Comparison of ENCODE assay signal across 17 mouse cellular contexts in the genomic region with DNA sequence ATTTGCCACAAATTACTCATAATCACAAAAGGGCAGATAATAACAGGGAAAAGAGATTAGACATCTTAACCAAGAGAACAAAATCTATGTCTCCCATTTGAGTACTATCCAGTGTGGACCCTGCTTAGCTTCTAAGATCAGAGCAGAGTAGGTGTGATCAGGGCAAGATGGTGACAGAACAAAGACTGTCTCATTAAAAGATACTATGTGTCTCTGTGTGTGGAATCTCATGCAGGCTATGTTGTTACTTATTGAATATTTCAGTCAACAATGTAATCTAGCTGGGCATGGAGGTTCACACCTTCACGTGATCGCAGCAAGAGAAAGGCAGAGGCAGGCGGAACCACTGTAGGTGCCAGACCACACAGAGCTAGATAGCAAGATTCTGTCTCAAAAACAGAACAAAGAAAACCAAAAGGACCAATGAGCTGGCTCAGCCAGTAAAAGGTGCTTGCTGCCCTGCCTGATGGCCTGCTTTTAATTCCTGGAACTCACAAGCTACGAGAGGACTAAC. TPM values are rescaled to one million over a fixed set of nuclear protein-coding genes. Genes with fewer than 3 reads are reported as not detected.
DNase-seq lines count a peak whose midpoint lies in the region; TF ChIP-seq lines count a peak whose summit lies in the region.
"Had no signal": no experiment of that assay in that cellular context is flagged by ENCODE, and none has a peak within 500 bp of the region (broad histone marks: within the 10 kb centered on the region; RNA-seq: fewer than 3 reads in every experiment).

No protein-coding gene starts in this region.

- no peak for DNase-seq in gastrocnemius, adult 2 months
- no peak for DNase-seq in gastrocnemius, postnatal 4 days (ENCODE audit: low spot score in 2 of 2)
- no peak for DNase-seq in CH12.LX (ENCODE audit: extremely low read depth)
- peak; percentile 36 for DNase-seq in naive thymus-derived CD4-positive, alpha-beta T cell, adult 2 months (ENCODE audit: low read depth)
- DNase-seq in B cell, adult 2 months = no peak
- no peak for DNase-seq in thymus, adult 18-20 months
- DNase-seq: adrenal gland, adult 8-10 months; cerebellum, adult 11-12 months; cerebellum, adult 9-10 months; cerebellum, postnatal 25 days; gastrocnemius, postnatal 10 days had no signal

- H3K4me2 ChIP-seq in CH12.LX (ENCODE audit: insufficient read depth, low read depth, poor library complexity, severe bottlenecking) = no peak overlapping the region
- H3K4me2 ChIP-seq: embryonic facial prominence, embryonic 13.5 days; forebrain, embryonic 15.5 days; heart, embryonic 12.5 days; hindbrain, embryonic 14.5 days had no signal

- no peak for TF ChIP-seq CTCF in gastrocnemius, adult 2 months (IDR thresholded peaks at IDR 0.05)
- TF ChIP-seq CTCF in CH12.LX (conservative IDR thresholded peaks at IDR 0.05 in 1 of 2, IDR thresholded peaks at IDR 0.05 in 1 of 2; ENCODE audit: low read depth in 2 of 2, low read length in 2 of 2) = no peak
- no peak for TF ChIP-seq CTCF in embryonic fibroblast, embryonic 13.5 days (IDR thresholded peaks at IDR 0.05; ENCODE audit: borderline replicate concordance, insufficient read depth, low read length)

- in situ Hi-C loops in CH12.LX (cut with MboI; ENCODE audit: low pct_ligation_motif_present, low pct_unique_long_range_greater_than_20kb, low sequenced_read_pairs) = no loop called here

- peak overlapping the region; percentile 35; the same call in 1 of the 2 replicates for H3K27ac ChIP-seq in gastrocnemius, adult 2 months
- H3K27ac ChIP-seq in CH12.LX (ENCODE audit: insufficient read depth, low read depth) = no peak overlapping the region
- peak overlapping the region; percentile 58; the same call in 1 of the 2 replicates for H3K27ac ChIP-seq in embryonic fibroblast, embryonic 13.5 days (ENCODE audit: insufficient read depth, low read length)
- H3K27ac ChIP-seq: embryonic facial prominence, embryonic 13.5 days; forebrain, embryonic 15.5 days; heart, adult 2 months; hindbrain, embryonic 14.5 days had no signal

- TF ChIP-seq POLR2A in CH12.LX (IDR thresholded peaks at IDR 0.05; ENCODE audit: low read depth, low read length) = no peak
- TF ChIP-seq POLR2A in embryonic fibroblast, embryonic 13.5 days (IDR thresholded peaks at IDR 0.05; ENCODE audit: low read depth, low read length) = no peak

- no peaks in the 10 kb centered on the region for H3K27me3 ChIP-seq in CH12.LX (replicated peaks)
- H3K27me3 ChIP-seq: embryonic facial prominence, embryonic 13.5 days; forebrain, embryonic 15.5 days; heart, embryonic 12.5 days had no signal

- intact Hi-C loops in gastrocnemius, adult 2 months (cut with DNase I) = no loop called here

- no peaks in the 10 kb centered on the region for H3K79me2 ChIP-seq in CH12.LX (replicated peaks; ENCODE audit: control insufficient read depth, extremely low read depth, insufficient read depth, poor library complexity, severe bottlenecking)

- H3K4me3 ChIP-seq in gastrocnemius, adult 2 months = no peak overlapping the region
- no peak overlapping the region for H3K4me3 ChIP-seq in CH12.LX (replicated peaks in 1 of 3; ENCODE audit: low read depth in 2 of 3, low read length in 2 of 3, poor library complexity in 1 of 3)
- no peak overlapping the region for H3K4me3 ChIP-seq in embryonic fibroblast, embryonic 13.5 days (ENCODE audit: insufficient read depth, low read length)
- H3K4me3 ChIP-seq: embryonic facial prominence, embryonic 13.5 days; forebrain, embryonic 15.5 days; heart, adult 2 months; heart, embryonic 12.5 days had no signal

- no peaks in the 10 kb centered on the region for H3K36me3 ChIP-seq in CH12.LX (replicated peaks in 1 of 2; ENCODE audit: control insufficient read depth in 1 of 2, insufficient read depth in 1 of 2, low read length in 1 of 2)
- H3K36me3 ChIP-seq: embryonic facial prominence, embryonic 13.5 days; forebrain, embryonic 15.5 days; heart, embryonic 12.5 days had no signal

- H3K9ac ChIP-seq in CH12.LX (ENCODE audit: insufficient read depth, low read depth) = no peak overlapping the region
- H3K9ac ChIP-seq: embryonic facial prominence, embryonic 13.5 days; forebrain, embryonic 15.5 days; heart, embryonic 12.5 days; hindbrain, embryonic 14.5 days had no signal

- TF ChIP-seq RAD21 in CH12.LX (IDR thresholded peaks at IDR 0.05; ENCODE audit: low read depth, low read length) = no peak

- dilution Hi-C loops in CH12.LX (cut with MboI; ENCODE audit: extremely low pct_ligation_motif_present, extremely low pct_unique_long_range_greater_than_20kb, low sequenced_read_pairs) = no loop called here

- TF ChIP-seq EP300 in CH12.LX (IDR thresholded peaks at IDR 0.05; ENCODE audit: low read length) = no peak

- no peaks in the 10 kb centered on the region for H3K9me3 ChIP-seq in CH12.LX (replicated peaks; ENCODE audit: low read length)
- H3K9me3 ChIP-seq: embryonic facial prominence, embryonic 13.5 days; forebrain, embryonic 15.5 days; heart, embryonic 12.5 days had no signal

- no peaks in the 10 kb centered on the region for H3K4me1 ChIP-seq in CH12.LX (ENCODE audit: control insufficient read depth in 1 of 2, insufficient read depth in 2 of 2)
- peaks cover 6% of the 10 kb centered on the region; the same call in 1 of the 2 replicates for H3K4me1 ChIP-seq in embryonic fibroblast, embryonic 13.5 days (ENCODE audit: control insufficient read depth, insufficient read depth, low read length)
- H3K4me1 ChIP-seq: forebrain, embryonic 15.5 days; heart, embryonic 12.5 days had no signal

TF ChIP-seq in CH12.LX, 34 proteins besides CTCF, POLR2A, EP300 and RAD21:
- TF ChIP-seq RCOR1 (conservative IDR thresholded peaks at IDR 0.05; ENCODE audit: low read depth, low read length) (no peak), TBP (conservative IDR thresholded peaks at IDR 0.05; ENCODE audit: low read depth, low read length) (peak; percentile 94), POLR2AphosphoS2 (IDR thresholded peaks at IDR 0.05; ENCODE audit: low read depth, low read length) (no peak)

RNA-seq across cellular contexts. Expression of a gene that starts 43.0 kb away (rescaled TPM):
- total RNA-seq in gastrocnemius, adult 2 months (2021) = 10 to 100 TPM; 39.6 to 81.2 TPM
- total RNA-seq in gastrocnemius, postnatal 4 days (2021) = 100 to 1,000 TPM in 1 of 2 experiments, 10 to 100 TPM in 1; 82.2 to 103 TPM
- total RNA-seq in CH12.LX (2012; rRNA removed) = 9.4 and 13.4 TPM in 2 replicates
- 5.9 and 6.1 TPM in 2 replicates for total RNA-seq in CH12.LX (2014; rRNA removed)
- polyA plus RNA-seq in CH12.LX (2012; ENCODE audit: insufficient read length, low read depth) = 11.8 and 13.4 TPM in 2 replicates
- 84.0 and 92.8 TPM in 2 replicates for polyA plus RNA-seq in embryonic fibroblast, embryonic 13.5 days (2011; ENCODE audit: insufficient read length, low read depth, missing spikeins)

RNA-seq across cellular contexts. Expression of a gene that starts 43.5 kb away (rescaled TPM):
- 10 to 100 TPM; 15.5 to 19.3 TPM for total RNA-seq in gastrocnemius, adult 2 months (2021)
- total RNA-seq in gastrocnemius, postnatal 4 days (2021) = 10 to 100 TPM; 24.8 to 25.4 TPM
- total RNA-seq in CH12.LX (2012; rRNA removed) (59.5 and 61.3 TPM in 2 replicates), CH12.LX (2014; rRNA removed) (89.5 and 94.4 TPM in 2 replicates)
- polyA plus RNA-seq in CH12.LX (2012; ENCODE audit: insufficient read length, low read depth) = 72.9 and 80.2 TPM in 2 replicates
- 27.4 and 29.0 TPM in 2 replicates for polyA plus RNA-seq in embryonic fibroblast, embryonic 13.5 days (2011; ENCODE audit: insufficient read length, low read depth, missing spikeins)

RNA-seq across cellular contexts. Expression of a gene that starts 54.3 kb away (rescaled TPM):
- 10 to 100 TPM; 35.8 to 44.4 TPM for total RNA-seq in gastrocnemius, adult 2 months (2021)
- 10 to 100 TPM; 73.6 to 86.9 TPM for total RNA-seq in gastrocnemius, postnatal 4 days (2021)
- total RNA-seq in CH12.LX (2012; rRNA removed) = 30.6 and 37.7 TPM in 2 replicates
- 22.1 and 26.3 TPM in 2 replicates for total RNA-seq in CH12.LX (2014; rRNA removed)
- polyA plus RNA-seq in CH12.LX (2012; ENCODE audit: insufficient read length, low read depth) = 29.6 and 35.8 TPM in 2 replicates
- polyA plus RNA-seq in embryonic fibroblast, embryonic 13.5 days (2011; ENCODE audit: insufficient read length, low read depth, missing spikeins) = 39.0 and 54.6 TPM in 2 replicates
